Mouse (Mus musculus) central nervous system, embryonic 14 days (tissue): Measurements from ENCODE around the gene Clec4f. TPM values are rescaled to one million over a fixed set of nuclear protein-coding genes. Genes with fewer than 3 reads are reported as not detected.

Source experiments
- polyA plus RNA-seq: library from polyadenylated mRNA; depleted of rRNA; stranded (reverse); fragments of >200 nt; gene quantifications from 2 replicates; pipeline ENCODE4 v1.2.3, GENCODE M21; 2012; rRNA removed

The Clec4f gene
- not detected in 2 replicates for polyA plus RNA-seq

DNA sequence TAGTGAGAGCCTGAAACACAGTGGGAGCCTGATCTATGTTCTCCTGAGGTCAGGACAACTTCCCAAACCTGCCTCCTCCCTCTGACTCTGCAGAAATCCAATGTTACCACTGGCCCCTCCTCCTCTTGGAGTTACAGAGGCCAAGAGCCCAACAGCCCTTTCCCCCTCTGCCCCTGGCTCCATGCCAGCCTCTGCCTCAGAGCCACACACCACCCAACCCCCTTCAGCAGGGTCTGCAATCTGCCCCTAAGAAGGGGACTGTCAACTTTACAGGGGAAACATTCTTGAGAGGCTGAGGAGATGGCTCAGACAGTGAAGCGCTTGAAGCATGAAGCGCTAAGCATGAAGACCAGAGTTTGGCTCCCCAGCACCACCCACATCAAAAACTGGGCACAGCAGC lies at the start of gene Clec4f:
Clec4f (minus strand) TSS at position 101 of the 400 bp plus-strand sequence.

DNA sequence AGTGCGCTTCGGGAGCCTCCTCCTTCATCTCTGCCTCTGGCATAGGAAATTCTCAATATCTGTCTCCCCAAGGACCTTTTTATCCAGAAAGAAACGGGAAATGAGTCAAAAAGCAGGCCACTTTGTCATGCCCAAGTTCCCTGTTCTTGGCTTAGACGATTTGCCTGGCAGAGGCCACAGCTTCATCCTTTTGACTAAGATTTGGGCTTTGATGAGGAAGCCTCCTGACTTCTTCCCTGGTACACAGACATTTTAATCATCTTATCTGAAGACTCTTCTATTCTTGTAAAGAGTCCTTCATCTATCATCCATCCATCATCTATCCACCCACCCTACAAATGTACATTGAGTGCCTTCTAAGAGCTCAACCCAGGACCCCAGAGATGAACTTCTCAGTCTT lies 21.8 kb upstream of the Clec4f start, which contains the start of gene Cd207:
Cd207 (minus strand) TSS at position 101 of the 400 bp plus-strand sequence.

Other genes with a start within 250 kb of the Clec4f start
- gene Tet3, start 197.1 kb downstream of the Clec4f start, polyA plus RNA-seq, result 25.2 and 26.2 TPM in 2 replicates
- 80.3 and 85.4 TPM in 2 replicates for gene Dguok, start 149.2 kb downstream of the Clec4f start, polyA plus RNA-seq
- gene Actg2, start 119.9 kb downstream of the Clec4f start, polyA plus RNA-seq, result 2.4 and 3.4 TPM in 2 replicates
- gene Stambp, start 83.5 kb downstream of the Clec4f start, polyA plus RNA-seq, result 34.2 and 34.6 TPM in 2 replicates
- not detected in 2 replicates for gene Cd207, start 21.7 kb upstream of the Clec4f start, polyA plus RNA-seq
- gene Vax2, start 55.1 kb upstream of the Clec4f start, polyA plus RNA-seq, result 0.07 and 0.13 TPM in 2 replicates
- gene Atp6v1b1, start 86.8 kb upstream of the Clec4f start, polyA plus RNA-seq, result 0.17 and 0.38 TPM in 2 replicates
- not detected in 2 replicates for gene Ankrd53, start 106.5 kb upstream of the Clec4f start, polyA plus RNA-seq
- 51.3 and 57.1 TPM in 2 replicates for gene Tex261, start 119.6 kb upstream of the Clec4f start, polyA plus RNA-seq
- gene Nagk, start 138.8 kb upstream of the Clec4f start, polyA plus RNA-seq, result 52.0 and 56.5 TPM in 2 replicates
- 52.1 and 61.4 TPM in 2 replicates for gene Paip2b, start 175.6 kb upstream of the Clec4f start, polyA plus RNA-seq
- gene Zfp638, start 210.9 kb upstream of the Clec4f start, polyA plus RNA-seq, result 78.7 and 81.8 TPM in 2 replicates